Mouse (Mus musculus) limb, embryonic 14.5 days (tissue): ENCODE results near the gene Foxn1. TPM values are rescaled to one million over a fixed set of nuclear protein-coding genes. Genes with fewer than 3 reads are reported as not detected.

ENCODE experiments used
- ATAC-seq: fragments of 200-750 bp; cut with Nextera tagmentation; 2 replicates; pipeline ENCODE4 v1.8.0; 2017; ENCODE audit warnings: low read depth, moderate number of reproducible peaks, moderate TSS enrichment; ENCODE audit not compliant: low FRiP score
- DNase-seq: peaks from one replicate; pipeline ENCODE4 v3.0.0-alpha.2; 2015; ENCODE audit warnings: low spot score
- H3K27ac ChIP-seq: fragments of 300-500 bp; sonication (generic); replicated peaks from 2 replicates; pipeline ENCODE4 v1.5.1; 2014; ENCODE audit warnings: low read depth, mild to moderate bottlenecking, low read length, moderate library complexity, mixed read lengths
- H3K27me3 ChIP-seq: fragments of 300-500 bp; sonication (generic); 2 replicates; pipeline ENCODE4 v1.6.1; 2014; ENCODE audit warnings: low read length, mixed read lengths; ENCODE audit not compliant: control insufficient read depth, insufficient read depth
- H3K36me3 ChIP-seq: fragments of 300-500 bp; sonication (generic); 2 replicates; pipeline ENCODE4 v1.6.1; 2014; ENCODE audit warnings: mild to moderate bottlenecking, low read length, moderate library complexity, mixed read lengths; ENCODE audit not compliant: control insufficient read depth, insufficient read depth
- H3K4me1 ChIP-seq: fragments of 300-500 bp; sonication (generic); 2 replicates; pipeline ENCODE4 v1.6.1; 2014; ENCODE audit warnings: antibody characterized with exemption, low read length, mixed read lengths; ENCODE audit not compliant: control insufficient read depth, insufficient read depth
- H3K4me2 ChIP-seq: fragments of 300-500 bp; sonication (generic); replicated peaks from 2 replicates; pipeline ENCODE4 v1.6.1; 2014; ENCODE audit warnings: low read depth, mild to moderate bottlenecking, low read length, moderate library complexity; ENCODE audit not compliant: severe bottlenecking
- H3K4me3 ChIP-seq: fragments of 300-500 bp; sonication (generic); replicated peaks from 2 replicates; pipeline ENCODE4 v1.5.1; 2014; ENCODE audit warnings: low read length
- H3K9ac ChIP-seq: fragments of 300-500 bp; sonication (generic); 2 replicates; pipeline ENCODE4 v1.6.1; 2014; ENCODE audit warnings: mild to moderate bottlenecking, low read depth, low read length, moderate library complexity; ENCODE audit not compliant: severe bottlenecking
- H3K9me3 ChIP-seq: fragments of 300-500 bp; sonication (generic); 2 replicates; pipeline ENCODE4 v1.6.1; 2016; ENCODE audit warnings: low read length; ENCODE audit not compliant: control insufficient read depth
- POLR2A ChIP-seq: fragments of 200-500 bp; IDR thresholded peaks from 2 replicates; pipeline ENCODE4 v1.8.0; 2012; ENCODE audit warnings: inconsistent platforms, mild to moderate bottlenecking, moderate library complexity, borderline replicate concordance; ENCODE audit not compliant: insufficient read depth, insufficient read length; ENCODE audit errors: extremely low read depth
- WGBS: fragments of 180-500 bp; shearing (Covaris S2); extraction: QIAGEN DNeasy Blood & Tissue Kit; methylation state at CpG from one replicate; pipeline ENCODE4 v1.1.7; 2014; 5-methylcytosine and 5-hydroxymethylcytosine counted together
- polyA plus RNA-seq, 2 experiments: library from polyadenylated mRNA; depleted of rRNA in 1 of 2; stranded (reverse) in 1 of 2; unstranded in 1 of 2; fragments of >200 nt; fragmentation: Nextera tagmentation in 1 of 2; extraction: Ambion mirVana in 1 of 2; gene quantifications; 2 replicates each; pipeline versions ENCODE4 v1.2.1 to v1.2.3; 2012 to 2014

Foxn1 gene
- polyA plus RNA-seq, 2 experiments = 0.96 to 1.9 TPM

DNA sequence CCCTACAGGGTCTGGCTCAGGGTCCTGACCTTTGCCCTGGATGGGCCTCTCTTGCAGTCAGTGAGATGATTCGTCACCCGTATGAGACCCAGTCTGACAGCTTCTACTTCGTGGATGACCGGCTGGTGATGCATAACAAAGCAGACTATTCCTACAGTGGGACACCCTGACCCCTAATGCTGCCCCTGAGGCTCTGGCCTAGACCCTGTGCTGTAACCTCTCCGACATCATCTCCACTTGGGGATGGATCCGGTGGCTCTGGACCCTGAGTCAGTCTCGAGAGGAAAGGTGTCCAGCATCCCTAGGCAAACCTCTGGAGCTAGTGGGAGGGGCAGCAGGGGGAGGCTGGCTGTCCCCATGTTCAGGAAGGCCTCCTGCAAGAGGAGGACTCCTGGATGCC lies 37.9 kb downstream of the Foxn1 start:
- no peaks in the 10 kb centered on the region for H3K9me3 ChIP-seq
- H3K9ac ChIP-seq = no peak overlapping the region
- no peak for TF ChIP-seq POLR2A
- ATAC-seq = no peak
- peaks cover 24% of the 10 kb centered on the region for H3K4me1 ChIP-seq
- no peak overlapping the region for H3K4me3 ChIP-seq
- H3K27ac ChIP-seq = no peak overlapping the region
- DNase-seq = no peak
- H3K27me3 ChIP-seq = no peaks in the 10 kb centered on the region
- H3K36me3 ChIP-seq = peaks cover 27% of the 10 kb centered on the region
- no peak overlapping the region for H3K4me2 ChIP-seq
- 67% methylated on average over 7 of the region's 7 CpGs for WGBS

GRCm38 (mm10) chr11:78347908-78348307 lies 38.5 kb downstream of the Foxn1 start:
- ATAC-seq = no peak

GRCm38 (mm10) chr11:78347070-78347754 lies 39.1 kb downstream of the Foxn1 start:
- H3K4me1 ChIP-seq = peaks cover 29% of the 10 kb centered on the region

More at GRCm38 (mm10) chr11:78347908-78348307, 38.5 kb downstream of the Foxn1 start:
- DNase-seq = no peak
- Histone ChIP-seq H3K4me3 (no peak overlapping the region), H3K4me2 (no peak overlapping the region), H3K27ac (no peak overlapping the region), H3K9me3 (no peaks in the 10 kb centered on the region), H3K36me3 (peaks cover 27% of the 10 kb centered on the region), H3K9ac (no peak overlapping the region), H3K27me3 (no peaks in the 10 kb centered on the region), H3K4me1 (peaks cover 26% of the 10 kb centered on the region)
- 79% methylated on average over 7 of the region's 9 CpGs for WGBS
- TF ChIP-seq POLR2A = no peak

GRCm38 (mm10) chr11:78346326-78347069 lies 39.9 kb downstream of the Foxn1 start:
- H3K9ac ChIP-seq = no peak overlapping the region
- ATAC-seq = no peak
- no peak overlapping the region for H3K27ac ChIP-seq
- peaks cover 29% of the 10 kb centered on the region for H3K36me3 ChIP-seq
- H3K4me2 ChIP-seq = no peak overlapping the region
- no peak for TF ChIP-seq POLR2A
- no peak overlapping the region for H3K4me3 ChIP-seq
- WGBS = 78% methylated on average over 6 of the region's 6 CpGs
- no peak for DNase-seq
- H3K27me3 ChIP-seq = no peaks in the 10 kb centered on the region
- H3K4me1 ChIP-seq = peaks cover 29% of the 10 kb centered on the region
- no peaks in the 10 kb centered on the region for H3K9me3 ChIP-seq

More at GRCm38 (mm10) chr11:78347070-78347754, 39.1 kb downstream of the Foxn1 start:
- TF ChIP-seq POLR2A = no peak
- no peaks in the 10 kb centered on the region for H3K9me3 ChIP-seq
- WGBS = 92% methylated on average over 10 of the region's 10 CpGs
- ATAC-seq (no peak), DNase-seq (peak; percentile 77)
- H3K4me3 ChIP-seq = no peak overlapping the region
- H3K4me2 ChIP-seq = no peak overlapping the region
- H3K27me3 ChIP-seq = no peaks in the 10 kb centered on the region
- H3K27ac ChIP-seq = no peak overlapping the region
- H3K9ac ChIP-seq = no peak overlapping the region
- peaks cover 27% of the 10 kb centered on the region for H3K36me3 ChIP-seq

GRCm38 (mm10) chr11:78345801-78346200 lies 40.6 kb downstream of the Foxn1 start:
- Histone ChIP-seq H3K4me3 (no peak overlapping the region), H3K4me2 (no peak overlapping the region), H3K27me3 (no peaks in the 10 kb centered on the region), H3K9ac (no peak overlapping the region), H3K4me1 (peaks cover 29% of the 10 kb centered on the region), H3K36me3 (peaks cover 35% of the 10 kb centered on the region), H3K9me3 (no peaks in the 10 kb centered on the region), H3K27ac (no peak overlapping the region)
- DNase-seq (no peak), ATAC-seq (no peak)
- 93% methylated on average over 7 of the region's 7 CpGs for WGBS
- no peak for TF ChIP-seq POLR2A
